Mouse (Mus musculus) ES-E14 (cell line): ENCODE measurements around the gene Scfd2.

Source experiments
- CHD2 ChIP-seq: IDR thresholded peaks from 2 replicates; pipeline ENCODE4 v1.6.1; 2014; ENCODE audit warnings: mild to moderate bottlenecking, low read depth, low read length, inconsistent platforms
- HCFC1 ChIP-seq: IDR thresholded peaks from 2 replicates; pipeline ENCODE4 v1.6.1; 2012; ENCODE audit warnings: low read length, inconsistent platforms, borderline replicate concordance; ENCODE audit not compliant: insufficient read depth
- MAFK ChIP-seq: IDR thresholded peaks from 2 replicates; pipeline ENCODE4 v1.6.1; 2014; ENCODE audit warnings: mild to moderate bottlenecking, low read depth, low read length, inconsistent platforms; ENCODE audit not compliant: insufficient read depth

GRCm38 (mm10) chr5:74292050-74292449 is 239.5 kb downstream of the Scfd2 start:
- TF ChIP-seq MAFK (no peak), CHD2 (no peak), HCFC1 (no peak)
